Mouse (Mus musculus) liver, embryonic 13.5 days (tissue): ENCODE data around the gene Apbb2. TPM values are rescaled to one million over a fixed set of nuclear protein-coding genes. Genes with fewer than 3 reads are reported as not detected.

Source experiments
- ATAC-seq: fragments of 200-750 bp; cut with Nextera tagmentation; 2 replicates; pipeline ENCODE4 v1.8.0; 2017; ENCODE audit warnings: low read depth, mild to moderate bottlenecking, moderate number of reproducible peaks, moderate library complexity
- DNase-seq: peaks from one replicate; pipeline ENCODE4 v3.0.0; 2022
- H3K27ac ChIP-seq: fragments of 300-500 bp; sonication (generic); 2 replicates; pipeline ENCODE4 v1.5.1; 2015; ENCODE audit warnings: moderate library complexity, mild to moderate bottlenecking, inconsistent platforms
- H3K27me3 ChIP-seq: fragments of 300-500 bp; sonication (generic); 2 replicates; pipeline ENCODE4 v1.6.1; 2015; ENCODE audit warnings: mild to moderate bottlenecking, inconsistent platforms
- H3K36me3 ChIP-seq: fragments of 300-500 bp; sonication (generic); 2 replicates; pipeline ENCODE4 v1.6.1; 2015; ENCODE audit warnings: mild to moderate bottlenecking, inconsistent platforms
- H3K4me1 ChIP-seq: fragments of 300-500 bp; sonication (generic); replicated peaks from 2 replicates; pipeline ENCODE4 v1.6.1; 2015; ENCODE audit warnings: inconsistent platforms
- H3K4me2 ChIP-seq: fragments of 300-500 bp; sonication (generic); 2 replicates; pipeline ENCODE4 v1.6.1; 2015; ENCODE audit warnings: inconsistent platforms, mild to moderate bottlenecking, moderate library complexity
- H3K4me3 ChIP-seq: fragments of 300-500 bp; sonication (generic); replicated peaks from 2 replicates; pipeline ENCODE4 v1.5.1; 2015; ENCODE audit warnings: mild to moderate bottlenecking, inconsistent platforms
- H3K9ac ChIP-seq: fragments of 300-500 bp; sonication (generic); 2 replicates; pipeline ENCODE4 v1.6.1; 2015; ENCODE audit warnings: mild to moderate bottlenecking, inconsistent platforms
- H3K9me3 ChIP-seq: fragments of 300-500 bp; sonication (generic); replicated peaks from 2 replicates; pipeline ENCODE4 v1.6.1; 2016; ENCODE audit warnings: inconsistent platforms
- WGBS: fragments of 180-500 bp; shearing (Covaris S2); methylation state at CpG from one replicate; pipeline ENCODE4 v1.1.7; 2015; ENCODE audit not compliant: insufficient replicate concordance; 5-methylcytosine and 5-hydroxymethylcytosine counted together
- polyA plus RNA-seq: library from polyadenylated mRNA; unstranded; fragments of >200 nt; fragmentation: Nextera tagmentation; extraction: Ambion mirVana; gene quantifications from 2 replicates; pipeline ENCODE4 v1.2.1, GENCODE M21; 2015

The Apbb2 gene
- polyA plus RNA-seq, 1 experiment from 2014 or later: 4.3 TPM

DNA sequence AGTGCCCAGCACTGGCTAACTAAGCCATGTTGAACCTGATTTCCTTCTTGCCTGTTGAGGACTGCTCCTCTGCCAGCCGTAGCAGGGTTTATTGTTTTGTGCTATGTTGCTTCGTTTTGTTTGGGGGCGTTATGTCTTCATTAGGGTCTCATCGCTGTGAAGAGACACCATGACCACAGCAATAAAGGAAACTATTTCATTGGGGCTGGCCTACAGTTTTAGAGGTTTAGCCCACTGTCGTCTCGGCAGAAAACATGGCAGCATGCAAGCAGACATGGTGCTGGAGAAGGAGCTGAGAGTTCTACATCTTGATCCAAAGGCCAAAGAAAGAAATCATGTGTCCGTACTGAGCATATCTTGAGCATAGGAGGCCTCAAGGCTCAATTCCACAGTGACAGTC lies 119.0 kb downstream of the Apbb2 start:
- peaks cover 19% of the 10 kb centered on the region; the same call in 1 of the 2 replicates for H3K4me1 ChIP-seq
- DNase-seq (no peak), ATAC-seq (no peak)
- H3K27me3 ChIP-seq: no peaks in the 10 kb centered on the region
- no peak overlapping the region for H3K27ac ChIP-seq
- H3K4me2 ChIP-seq: no peak overlapping the region
- H3K4me3 ChIP-seq: no peak overlapping the region
- WGBS: 70% methylated on average over 7 of the region's 7 CpGs
- no peaks in the 10 kb centered on the region for H3K9me3 ChIP-seq
- H3K36me3 ChIP-seq: no peaks in the 10 kb centered on the region
- H3K9ac ChIP-seq: no peak overlapping the region

DNA sequence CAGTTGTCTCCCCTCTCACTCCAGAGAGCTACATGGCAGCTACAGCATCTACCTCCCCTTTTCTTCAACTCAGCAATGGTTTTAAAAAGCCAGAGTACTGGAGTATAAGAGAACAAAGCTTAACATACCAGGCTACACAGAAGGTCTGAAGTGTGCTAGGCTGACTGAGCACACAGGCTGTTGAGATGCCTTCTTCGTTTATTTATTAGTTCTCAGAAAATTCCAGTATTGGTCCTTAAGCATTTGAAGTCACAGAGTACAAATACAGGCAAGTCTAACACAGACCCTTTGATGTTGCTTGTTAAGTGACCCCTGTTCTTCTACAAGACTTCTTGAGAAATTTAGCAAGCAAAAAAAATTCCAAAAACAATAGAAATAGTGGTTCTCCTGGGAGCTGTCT lies 120.4 kb downstream of the Apbb2 start:
- DNase-seq (no peak), ATAC-seq (no peak)
- WGBS: 41% methylated on average over 1 of the region's 1 CpGs
- Histone ChIP-seq H3K4me1 (peaks cover 9% of the 10 kb centered on the region; the same call in 1 of the 2 replicates), H3K4me2 (no peak overlapping the region), H3K4me3 (no peak overlapping the region), H3K27ac (no peak overlapping the region), H3K36me3 (no peaks in the 10 kb centered on the region), H3K9ac (no peak overlapping the region), H3K9me3 (no peaks in the 10 kb centered on the region), H3K27me3 (no peaks in the 10 kb centered on the region)

DNA sequence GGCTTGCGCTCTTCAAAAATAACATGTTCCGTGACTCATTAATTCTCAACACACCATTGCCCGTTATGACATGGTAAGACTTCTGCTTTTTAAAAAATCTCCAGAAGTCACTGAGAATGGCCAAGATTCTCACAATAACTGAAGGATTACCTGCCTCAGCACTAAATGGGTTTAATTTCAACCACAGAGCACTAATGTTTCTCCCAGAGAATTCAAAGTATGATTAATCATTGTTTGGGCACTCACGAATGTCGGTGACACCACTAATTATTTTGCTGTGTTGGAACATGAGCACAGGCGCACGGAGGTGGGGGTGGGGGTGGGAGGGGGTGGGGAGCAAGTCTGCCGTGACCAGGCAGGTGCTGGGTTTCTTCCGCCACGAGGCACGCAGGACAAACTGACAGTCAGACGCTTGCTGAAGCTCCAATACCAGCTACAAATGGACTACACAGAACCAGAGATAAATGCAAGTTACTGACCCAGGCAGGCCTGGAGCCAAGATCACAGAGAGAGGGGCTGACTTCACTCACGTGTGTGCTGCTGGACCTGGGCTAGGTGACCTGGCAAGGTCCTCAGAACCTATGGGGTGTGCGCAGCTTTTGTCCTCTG lies 121.0 kb downstream of the Apbb2 start:
- Histone ChIP-seq H3K36me3 (no peaks in the 10 kb centered on the region), H3K4me3 (no peak overlapping the region), H3K4me2 (no peak overlapping the region), H3K27ac (no peak overlapping the region), H3K4me1 (peaks cover 7% of the 10 kb centered on the region; the same call in 1 of the 2 replicates), H3K9ac (no peak overlapping the region), H3K9me3 (no peaks in the 10 kb centered on the region), H3K27me3 (no peaks in the 10 kb centered on the region)
- no peak for DNase-seq
- WGBS: 60% methylated on average over 14 of the region's 14 CpGs
- no peak for ATAC-seq

- Histone ChIP-seq H3K9me3 (no peaks in the 10 kb centered on the region), H3K27ac (no peak overlapping the region), H3K27me3 (no peaks in the 10 kb centered on the region), H3K36me3 (no peaks in the 10 kb centered on the region), H3K4me3 (no peak overlapping the region), H3K9ac (no peak overlapping the region), H3K4me1 (peaks cover 7% of the 10 kb centered on the region; the same call in 1 of the 2 replicates), H3K4me2 (no peak overlapping the region)
- DNase-seq (no peak), ATAC-seq (no peak)
- 37% methylated on average over 4 of the region's 4 CpGs for WGBS
Observed at GRCm38 (mm10) chr5:66496881-66497360, 121.7 kb downstream of the Apbb2 start.

DNA sequence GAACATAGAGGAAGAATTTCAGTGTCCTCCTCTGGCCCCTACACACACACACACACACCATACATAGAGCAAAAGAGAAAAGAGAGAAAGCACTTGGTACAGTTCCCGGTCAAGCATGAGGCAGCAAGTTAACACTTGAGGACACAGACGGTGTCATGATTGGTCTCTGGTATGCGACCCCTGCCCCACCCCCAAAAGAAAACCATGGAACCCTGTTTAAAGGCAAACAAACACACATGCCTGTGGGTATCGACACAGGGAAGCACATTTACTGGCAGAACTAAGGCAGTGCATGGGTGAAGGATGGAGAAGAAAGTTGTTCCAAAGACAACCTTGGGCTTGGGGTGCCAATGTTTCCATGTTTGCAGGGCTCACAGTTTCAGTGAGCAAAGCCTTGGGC lies 123.9 kb downstream of the Apbb2 start:
- H3K4me3 ChIP-seq: no peak overlapping the region
- ATAC-seq: no peak
- 34% methylated on average over 4 of the region's 4 CpGs for WGBS

GRCm38 (mm10) chr5:66492563-66492960 lies 126.0 kb downstream of the Apbb2 start:
- ATAC-seq: no peak
- Histone ChIP-seq H3K9ac (no peak overlapping the region), H3K4me1 (peaks cover 7% of the 10 kb centered on the region; the same call in 1 of the 2 replicates), H3K4me2 (no peak overlapping the region), H3K4me3 (no peak overlapping the region), H3K27ac (no peak overlapping the region), H3K27me3 (no peaks in the 10 kb centered on the region), H3K9me3 (no peaks in the 10 kb centered on the region), H3K36me3 (no peaks in the 10 kb centered on the region)
- 58% methylated on average over 4 of the region's 4 CpGs for WGBS
- no peak for DNase-seq

More for the DNA sequence above, 123.9 kb downstream of the Apbb2 start:
- peaks cover 7% of the 10 kb centered on the region; the same call in 1 of the 2 replicates for H3K4me1 ChIP-seq
- no peaks in the 10 kb centered on the region for H3K36me3 ChIP-seq
- no peak for DNase-seq
- no peak overlapping the region for H3K27ac ChIP-seq
- no peaks in the 10 kb centered on the region for H3K27me3 ChIP-seq
- no peak overlapping the region for H3K4me2 ChIP-seq
- H3K9me3 ChIP-seq: no peaks in the 10 kb centered on the region
- H3K9ac ChIP-seq: no peak overlapping the region

DNA sequence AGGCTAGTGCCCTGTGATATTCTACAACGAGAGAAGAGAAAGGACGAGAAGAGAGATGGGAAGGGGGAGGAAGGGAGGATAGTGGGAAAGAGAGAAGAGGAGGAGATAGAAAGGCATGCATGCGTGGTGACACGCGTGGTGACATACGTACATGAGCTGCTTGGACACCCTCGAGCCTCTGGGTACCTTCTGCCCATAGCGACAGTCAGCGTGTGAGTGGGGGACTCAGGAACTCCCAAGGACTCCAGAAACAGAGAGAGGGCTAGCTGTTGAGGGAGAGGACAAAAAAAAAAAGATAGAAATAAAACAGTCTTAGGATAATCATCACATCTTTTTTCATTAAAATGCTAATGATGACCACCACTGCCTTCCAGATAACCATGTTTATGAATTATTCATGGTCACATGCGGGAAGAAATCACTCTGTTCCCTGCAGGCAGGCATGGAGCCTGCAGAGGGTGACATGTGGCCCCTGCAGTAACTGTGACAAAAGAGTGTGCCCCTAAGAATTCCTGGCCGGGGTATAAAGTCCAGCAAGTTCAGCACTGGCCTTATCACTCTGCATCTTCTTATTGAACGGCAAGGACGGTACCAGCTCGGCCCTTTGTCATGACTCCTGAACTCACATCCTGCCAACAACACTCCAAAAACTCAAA lies 126.5 kb downstream of the Apbb2 start:
- Histone ChIP-seq H3K4me1 (peaks cover 7% of the 10 kb centered on the region; the same call in 1 of the 2 replicates), H3K9me3 (no peaks in the 10 kb centered on the region), H3K27me3 (no peaks in the 10 kb centered on the region), H3K27ac (no peak overlapping the region), H3K36me3 (no peaks in the 10 kb centered on the region), H3K4me2 (no peak overlapping the region), H3K4me3 (no peak overlapping the region), H3K9ac (no peak overlapping the region)
- DNase-seq (no peak), ATAC-seq (no peak)
- 65% methylated on average over 14 of the region's 14 CpGs for WGBS

DNA sequence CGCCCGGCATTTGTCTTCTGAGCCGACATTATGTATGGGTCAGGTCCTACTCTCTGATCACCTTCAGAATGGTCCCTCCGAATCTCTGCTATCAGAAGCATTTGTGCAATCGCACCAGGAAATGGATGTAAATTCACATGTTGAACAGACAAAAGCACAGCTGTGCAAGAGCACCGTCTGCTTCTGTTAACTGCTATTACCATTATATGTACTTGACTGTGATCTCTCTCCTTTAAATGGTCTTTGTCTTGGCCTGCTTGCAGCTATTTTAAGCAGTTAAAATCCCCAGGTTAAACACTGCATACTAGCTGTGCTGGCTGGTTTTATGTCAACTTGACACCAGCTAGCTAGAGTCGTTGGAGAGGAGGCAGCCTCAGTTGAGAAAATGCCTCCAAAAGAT lies 132.6 kb downstream of the Apbb2 start:
- no peak for ATAC-seq
- 69% methylated on average over 7 of the region's 7 CpGs for WGBS
- Histone ChIP-seq H3K4me2 (no peak overlapping the region), H3K27ac (no peak overlapping the region), H3K9ac (no peak overlapping the region), H3K9me3 (no peaks in the 10 kb centered on the region), H3K4me3 (no peak overlapping the region), H3K4me1 (no peaks in the 10 kb centered on the region), H3K36me3 (no peaks in the 10 kb centered on the region), H3K27me3 (no peaks in the 10 kb centered on the region)
- no peak for DNase-seq

GRCm38 (mm10) chr5:66476266-66476665 lies 142.3 kb downstream of the Apbb2 start:
- no peak overlapping the region for H3K4me2 ChIP-seq
- WGBS: 70% methylated on average over 10 of the region's 10 CpGs
- ATAC-seq (no peak), DNase-seq (no peak)
- no peaks in the 10 kb centered on the region for H3K9me3 ChIP-seq
- no peak overlapping the region for H3K9ac ChIP-seq
- H3K4me3 ChIP-seq: no peak overlapping the region
- no peaks in the 10 kb centered on the region; the same call in 1 of the 2 replicates for H3K4me1 ChIP-seq
- no peak overlapping the region for H3K27ac ChIP-seq
- no peaks in the 10 kb centered on the region for H3K27me3 ChIP-seq
- H3K36me3 ChIP-seq: no peaks in the 10 kb centered on the region

DNA sequence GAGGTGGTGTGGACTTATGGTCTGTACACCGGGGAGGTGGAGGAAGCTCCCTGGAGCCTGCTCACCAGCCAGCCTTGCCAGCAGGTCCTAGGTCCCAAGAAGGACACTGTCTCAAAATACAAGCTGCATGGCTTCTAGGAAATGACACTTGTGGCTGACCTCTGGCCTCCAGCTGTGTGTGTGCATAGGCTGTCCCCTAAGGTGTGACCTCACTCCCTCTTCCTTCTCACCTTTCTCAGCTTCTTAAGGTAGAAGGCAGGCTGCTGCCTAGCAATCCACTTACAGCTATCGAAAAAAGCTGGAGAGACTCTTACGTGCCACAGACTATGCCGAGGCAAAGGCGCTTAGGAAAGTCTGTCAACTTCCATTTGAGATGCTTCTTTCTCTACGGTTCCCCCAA lies 142.8 kb downstream of the Apbb2 start:
- Histone ChIP-seq H3K27ac (no peak overlapping the region), H3K4me3 (no peak overlapping the region), H3K36me3 (no peaks in the 10 kb centered on the region), H3K4me1 (peaks cover 2% of the 10 kb centered on the region; the same call in 1 of the 2 replicates), H3K27me3 (no peaks in the 10 kb centered on the region), H3K4me2 (no peak overlapping the region), H3K9me3 (no peaks in the 10 kb centered on the region), H3K9ac (no peak overlapping the region)
- DNase-seq: no peak
- WGBS: 67% methylated on average over 6 of the region's 6 CpGs
- no peak for ATAC-seq

DNA sequence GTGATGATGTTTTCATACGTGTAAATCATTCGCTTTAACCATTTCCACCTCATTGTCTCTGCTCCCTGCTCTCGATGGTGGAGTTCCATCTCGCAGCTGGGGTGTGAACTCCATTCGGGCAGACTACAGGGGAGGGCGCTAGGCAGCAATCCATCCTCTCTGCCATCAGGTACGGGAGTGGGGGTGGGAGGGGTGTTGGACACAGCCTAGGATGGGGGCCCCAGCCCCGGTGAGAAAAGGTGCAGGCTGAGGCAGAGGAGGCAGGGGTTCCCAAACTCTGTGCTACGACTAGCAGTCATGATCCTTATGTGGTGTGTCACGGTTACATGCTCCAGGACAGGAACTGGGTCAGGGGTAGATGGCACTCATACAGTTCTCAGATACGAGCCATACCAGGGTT lies 144.4 kb downstream of the Apbb2 start:
- no peak overlapping the region for H3K4me3 ChIP-seq
- ATAC-seq (no peak), DNase-seq (no peak)
- H3K27me3 ChIP-seq: no peaks in the 10 kb centered on the region
- no peak overlapping the region for H3K4me2 ChIP-seq
- H3K27ac ChIP-seq: no peak overlapping the region
- no peaks in the 10 kb centered on the region for H3K36me3 ChIP-seq
- no peak overlapping the region for H3K9ac ChIP-seq
- H3K4me1 ChIP-seq: peaks cover 2% of the 10 kb centered on the region; the same call in 1 of the 2 replicates
- WGBS: 63% methylated on average over 11 of the region's 11 CpGs
- no peaks in the 10 kb centered on the region for H3K9me3 ChIP-seq

DNA sequence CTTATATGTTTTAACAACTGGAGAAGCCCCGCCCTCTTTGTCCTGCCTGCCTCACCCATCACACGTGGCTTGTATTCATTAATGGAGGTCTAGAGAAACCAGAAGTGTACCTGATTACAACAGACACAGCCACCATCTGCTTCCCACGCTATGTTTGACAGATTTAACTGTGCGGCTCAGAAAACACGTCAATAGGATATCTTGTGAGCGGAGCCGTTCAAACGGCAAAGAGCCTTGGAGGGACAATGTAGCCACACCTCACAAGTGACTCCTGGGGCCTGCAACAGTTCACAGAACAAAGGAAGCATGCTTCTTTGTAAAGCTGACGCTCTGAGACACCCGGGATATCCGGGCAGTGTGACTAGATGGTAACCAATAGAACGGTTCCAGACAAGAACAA lies 145.0 kb downstream of the Apbb2 start:
- Histone ChIP-seq H3K27me3 (no peaks in the 10 kb centered on the region), H3K9ac (no peak overlapping the region), H3K36me3 (no peaks in the 10 kb centered on the region), H3K4me3 (no peak overlapping the region), H3K9me3 (no peaks in the 10 kb centered on the region), H3K4me2 (no peak overlapping the region), H3K4me1 (peaks cover 2% of the 10 kb centered on the region; the same call in 1 of the 2 replicates), H3K27ac (no peak overlapping the region)
- DNase-seq: no peak
- no peak for ATAC-seq
- WGBS: 62% methylated on average over 12 of the region's 12 CpGs
